Mouse (Mus musculus) small intestine, adult 2 months (tissue): ENCODE results near the gene St5.

Source experiments
- CTCF ChIP-seq: fragments of 200-500 bp; IDR thresholded peaks from 2 replicates; pipeline ENCODE4 v1.5.1; 2012; ENCODE audit warnings: low read depth, mild to moderate bottlenecking, control low read depth, inconsistent platforms, low read length, moderate library complexity, mixed read lengths; ENCODE audit not compliant: insufficient replicate concordance, insufficient read length; ENCODE audit errors: extremely low read depth
- POLR2A ChIP-seq: fragments of 200-500 bp; IDR thresholded peaks from 2 replicates; pipeline ENCODE4 v1.6.1; 2012; ENCODE audit warnings: low read depth, mild to moderate bottlenecking, control low read depth, inconsistent platforms, low read length, moderate library complexity

- TF ChIP-seq POLR2A = no peak
- no peak for TF ChIP-seq CTCF
Measured at GRCm38 (mm10) chr7:109578880-109579584, 124.4 kb downstream of the St5 start.
